Mouse (Mus musculus) cerebellum, adult 9-10 months (tissue): ENCODE results near the gene Shcbp1l.
A peak's percentile ranks its signal among the peaks of the same experiment; 100 is the strongest.

Source experiments
- DNase-seq: peaks from one replicate; pipeline ENCODE4 v3.0.0; 2022

Gene Shcbp1l

GRCm38 (mm10) chr1:153424271-153424670, 691 bp upstream of the Shcbp1l start:
- DNase-seq = peak; percentile 36

- no peak for DNase-seq
These were observed 6.2 kb downstream of the Shcbp1l start for GRCm38 (mm10) chr1:153431158-153431557.

DNA sequence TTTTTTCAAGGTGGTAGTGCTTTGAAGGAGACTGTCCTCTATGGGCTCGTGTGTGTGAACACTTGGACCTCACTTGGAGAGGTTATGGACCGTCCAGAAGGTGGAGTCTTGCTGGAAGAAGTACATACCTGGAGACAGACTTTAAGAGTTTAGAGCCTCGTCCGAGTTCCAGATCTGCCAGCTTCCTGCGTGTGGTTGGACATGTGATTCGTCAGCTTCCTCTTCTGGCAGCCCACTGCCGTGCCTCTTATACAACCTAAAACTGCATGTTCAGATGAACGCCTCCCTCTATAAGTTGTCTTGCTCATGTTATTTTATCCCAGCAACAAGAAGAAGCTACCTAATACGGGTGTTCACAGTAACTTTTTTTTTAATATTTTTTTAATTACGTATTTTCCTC, 6.7 kb downstream of the Shcbp1l start:
- no peak for DNase-seq

- no peak for DNase-seq
These were observed 7.4 kb downstream of the Shcbp1l start for GRCm38 (mm10) chr1:153432329-153432728.

DNA sequence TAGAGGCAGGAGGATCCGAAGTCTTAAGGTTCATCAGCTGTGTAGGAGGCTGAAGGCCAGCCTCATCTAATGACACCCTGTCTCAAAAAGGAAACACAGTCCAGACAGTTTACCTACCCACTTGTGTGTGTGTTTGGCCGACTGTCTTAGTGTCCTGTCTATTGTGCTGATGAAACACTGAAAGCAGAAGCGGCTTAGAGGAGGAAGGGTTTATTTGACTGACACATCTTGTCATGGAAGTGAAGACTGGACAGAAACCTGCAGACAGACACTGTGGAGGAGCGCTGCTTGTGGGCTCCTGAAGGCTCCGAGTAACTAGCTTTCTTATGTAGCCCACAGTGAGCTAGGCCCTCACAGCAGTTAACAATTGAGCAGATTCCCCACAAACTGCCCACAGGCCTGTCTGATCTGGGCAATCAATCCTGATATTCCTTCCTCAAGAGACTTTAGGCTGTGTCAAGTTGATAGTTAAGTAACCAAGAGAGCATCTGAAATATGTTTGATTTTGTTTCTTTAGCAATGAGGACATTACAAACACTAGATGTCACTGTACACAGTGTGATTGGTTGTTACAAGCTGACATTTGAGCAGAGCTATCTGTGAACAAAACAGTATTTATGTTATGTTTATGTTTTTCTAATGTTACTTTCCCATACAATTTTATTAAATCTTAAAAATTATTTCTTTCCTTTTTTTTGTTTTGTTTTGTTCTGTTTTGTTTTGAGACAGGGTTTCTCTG, 9.1 kb downstream of the Shcbp1l start:
- DNase-seq = no peak

DNA sequence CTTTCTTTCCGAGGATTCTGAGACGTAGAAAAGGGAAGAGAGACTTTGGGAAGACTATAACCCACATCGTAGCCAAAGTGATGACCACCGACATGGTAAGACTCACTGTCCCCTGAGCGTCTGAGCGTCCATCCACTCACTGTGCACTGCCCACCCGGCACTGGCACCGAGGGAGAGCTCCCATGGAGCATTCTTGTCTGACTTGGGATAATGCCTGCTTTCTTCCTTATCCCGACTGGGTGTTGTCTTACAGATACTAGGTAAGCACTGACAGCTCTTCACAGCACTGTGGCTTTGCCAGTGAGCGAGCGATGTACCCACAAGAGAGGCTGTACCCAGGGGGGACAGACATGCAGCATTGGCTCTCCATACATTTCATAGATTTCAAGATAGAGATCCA, 12.6 kb downstream of the Shcbp1l start:
- no peak for DNase-seq

DNA sequence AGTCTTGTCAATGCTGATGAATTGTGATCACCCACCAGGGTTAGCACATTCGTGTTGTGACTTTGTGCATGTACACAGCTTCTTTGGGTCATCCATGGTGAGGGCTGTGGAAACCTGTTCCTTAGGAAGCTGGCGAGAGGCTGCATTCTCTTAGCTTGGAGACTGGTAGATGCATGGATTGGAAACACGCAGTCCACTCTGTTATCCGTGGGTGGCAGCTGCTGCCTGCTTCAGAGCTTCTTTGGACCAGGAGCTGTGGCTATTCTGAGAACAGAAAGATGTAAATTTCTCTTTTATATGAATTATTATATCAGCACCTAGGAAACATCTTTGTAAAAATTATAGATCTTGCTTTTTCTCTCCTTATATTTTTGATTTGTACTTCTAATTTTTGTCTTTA, 15.8 kb downstream of the Shcbp1l start:
- no peak for DNase-seq

DNA sequence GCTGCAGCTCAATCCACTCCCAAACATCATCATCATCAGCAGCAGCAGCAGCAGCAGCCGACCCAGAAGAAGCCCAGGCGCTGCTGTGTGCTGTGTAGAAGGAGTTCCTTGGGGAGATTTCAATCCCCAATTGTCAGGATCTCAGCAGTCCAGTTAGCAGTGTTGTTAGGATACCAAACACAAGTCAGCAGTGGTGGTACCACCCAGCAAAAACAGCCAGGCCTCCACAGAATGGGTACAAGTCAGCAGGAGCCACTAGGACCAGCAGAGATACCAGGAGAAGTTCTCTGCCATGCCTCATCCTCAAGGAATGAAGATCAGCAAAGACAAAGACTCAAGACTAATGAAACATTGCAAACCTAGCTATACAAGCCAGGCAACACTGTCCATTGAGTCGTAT, 16.7 kb downstream of the Shcbp1l start:
- DNase-seq = no peak

- DNase-seq = no peak
These were observed 18.1 kb downstream of the Shcbp1l start for GRCm38 (mm10) chr1:153443019-153443418.

DNA sequence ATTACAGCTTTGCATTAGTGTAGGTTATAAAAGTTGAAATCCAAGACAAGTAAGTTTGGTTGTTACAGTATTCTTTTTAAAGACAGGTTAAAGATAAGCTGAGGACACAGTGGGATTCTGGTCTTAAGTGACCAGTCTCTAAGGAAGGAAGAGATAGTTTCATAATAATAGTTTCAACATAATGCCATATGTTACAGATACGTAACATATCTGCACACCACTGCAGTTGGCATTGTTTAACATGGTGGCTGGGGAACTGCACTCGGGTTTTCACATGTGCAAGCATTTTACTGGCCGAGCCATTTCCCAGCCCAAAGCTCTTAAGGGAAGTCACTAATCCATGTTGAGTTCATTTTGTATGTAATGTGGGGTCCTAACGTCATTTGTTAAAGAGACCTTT, 18.7 kb downstream of the Shcbp1l start:
- DNase-seq = no peak

GRCm38 (mm10) chr1:153446120-153446831, 21.3 kb downstream of the Shcbp1l start:
- no peak for DNase-seq

DNA sequence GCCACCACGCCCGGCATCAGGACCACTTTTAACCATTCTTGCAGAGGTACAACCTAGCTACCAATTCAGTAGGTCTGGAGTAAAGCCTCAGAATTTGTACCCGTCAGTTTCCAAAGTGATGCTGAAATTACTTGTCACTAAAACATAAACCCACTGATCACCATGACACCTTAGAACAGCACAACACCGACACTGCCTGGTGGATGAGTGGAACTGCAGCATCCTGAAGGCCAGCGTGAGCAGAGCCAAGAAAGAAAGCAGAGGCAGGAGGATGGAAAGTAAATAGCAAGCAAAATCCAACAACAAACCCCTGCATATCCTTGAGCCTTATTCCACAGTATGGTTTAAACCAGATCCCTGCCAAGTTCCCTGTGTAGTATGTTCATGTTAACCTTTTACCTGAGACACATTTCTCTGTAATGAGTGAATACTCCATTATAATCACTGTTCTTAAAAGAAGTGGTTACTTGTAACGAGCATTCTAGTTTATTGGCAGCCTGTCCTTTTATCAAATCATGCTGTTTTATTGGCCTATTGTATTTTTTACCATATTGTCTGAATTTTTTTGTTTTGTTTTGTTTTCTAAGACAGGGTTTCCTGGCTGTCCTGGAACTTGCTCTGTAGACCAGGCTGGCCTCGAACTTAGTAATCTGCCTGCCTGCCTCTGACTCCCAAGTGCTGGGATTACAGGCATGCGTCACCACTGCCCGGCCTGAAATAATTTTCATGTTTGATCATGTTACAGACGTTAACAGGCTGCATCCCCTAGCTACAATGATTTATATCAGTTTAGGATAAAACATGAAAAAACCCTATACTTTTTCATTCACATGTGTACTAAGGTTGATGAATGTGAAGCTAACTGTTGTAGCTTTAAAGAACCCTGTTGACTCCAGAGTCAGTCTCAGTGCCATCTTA, 26.5 kb downstream of the Shcbp1l start:
- peak; percentile 27 for DNase-seq

DNA sequence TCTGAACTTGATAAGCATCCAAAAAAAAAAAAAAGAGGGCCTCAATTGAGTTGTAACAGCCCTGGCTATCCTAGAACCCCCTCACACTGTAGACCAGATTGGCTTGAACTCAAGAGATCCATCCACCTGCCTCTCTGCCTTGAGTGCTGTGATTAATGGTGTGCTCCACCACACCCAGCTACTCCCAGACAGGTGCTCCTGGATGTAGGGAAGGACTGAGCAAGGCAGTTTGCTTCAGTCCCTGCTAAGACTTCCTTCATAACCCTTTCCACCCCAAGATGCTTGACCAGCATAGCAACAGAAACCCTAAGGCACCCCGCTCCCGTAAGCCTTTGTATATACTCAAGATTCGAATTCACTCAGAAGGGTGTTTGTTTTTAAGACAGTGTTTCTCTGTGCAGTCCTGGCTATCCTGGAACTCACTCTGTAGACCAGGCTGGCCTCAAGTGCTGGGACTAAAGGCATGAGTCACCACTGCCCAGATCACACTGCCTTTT, 28.2 kb downstream of the Shcbp1l start:
- DNase-seq = no peak

DNA sequence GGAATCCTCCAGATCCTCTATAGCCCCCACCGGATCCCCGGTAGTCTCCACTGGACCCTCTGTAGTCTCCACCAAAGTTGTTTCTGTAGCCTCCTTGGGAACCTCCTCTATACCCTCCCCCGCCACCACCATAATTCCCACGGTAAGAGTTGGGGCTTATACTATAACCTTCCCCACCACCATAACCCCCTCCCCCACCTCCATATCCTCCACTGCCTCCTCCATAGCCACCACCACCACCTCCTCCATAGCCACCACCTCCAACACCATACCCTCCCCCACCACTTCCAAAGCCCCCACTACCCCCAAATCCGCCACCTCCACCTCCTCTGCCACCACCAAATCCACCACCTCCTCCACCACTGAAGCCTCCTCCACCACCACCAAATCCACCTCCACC, 31.2 kb downstream of the Shcbp1l start:
- no peak for DNase-seq

GRCm38 (mm10) chr1:153461796-153462195, 36.8 kb downstream of the Shcbp1l start:
- no peak for DNase-seq

GRCm38 (mm10) chr1:153479296-153479695, 54.3 kb downstream of the Shcbp1l start:
- peak; percentile 39 for DNase-seq

GRCm38 (mm10) chr1:153480386-153481024, 55.5 kb downstream of the Shcbp1l start:
- peak; percentile 55 for DNase-seq

- no peak for DNase-seq
These were observed 56.1 kb downstream of the Shcbp1l start for GRCm38 (mm10) chr1:153481025-153481412.

DNA sequence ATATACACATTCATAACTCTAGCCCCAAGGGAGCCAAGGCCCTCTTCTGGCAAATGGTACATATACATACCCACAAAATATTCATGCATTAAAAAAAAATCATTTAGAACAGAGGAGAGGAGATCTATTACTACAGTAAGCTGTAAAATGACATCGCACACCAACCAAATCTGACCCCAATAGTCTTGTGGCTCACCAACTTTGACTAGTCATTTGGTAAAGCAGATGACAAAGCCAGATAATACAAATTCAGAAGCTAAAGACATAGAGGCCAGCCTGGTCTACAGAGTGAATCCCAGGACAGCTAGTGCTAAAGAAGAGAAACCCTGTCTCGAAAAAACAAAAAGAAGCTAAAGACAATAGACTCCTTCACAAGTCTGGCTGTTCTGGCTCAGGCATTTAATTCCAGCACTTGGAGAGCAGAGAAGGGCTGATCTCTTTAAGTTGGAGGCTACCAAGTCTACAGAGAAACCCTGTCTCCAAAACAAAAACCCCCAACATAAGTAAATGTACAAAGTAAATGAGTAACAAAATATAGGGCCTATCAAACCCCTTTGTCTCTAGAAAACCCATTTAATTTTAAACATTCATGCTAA, 60.3 kb downstream of the Shcbp1l start:
- DNase-seq = no peak

GRCm38 (mm10) chr1:153486120-153486519, 61.2 kb downstream of the Shcbp1l start:
- DNase-seq = peak; percentile 35

DNA sequence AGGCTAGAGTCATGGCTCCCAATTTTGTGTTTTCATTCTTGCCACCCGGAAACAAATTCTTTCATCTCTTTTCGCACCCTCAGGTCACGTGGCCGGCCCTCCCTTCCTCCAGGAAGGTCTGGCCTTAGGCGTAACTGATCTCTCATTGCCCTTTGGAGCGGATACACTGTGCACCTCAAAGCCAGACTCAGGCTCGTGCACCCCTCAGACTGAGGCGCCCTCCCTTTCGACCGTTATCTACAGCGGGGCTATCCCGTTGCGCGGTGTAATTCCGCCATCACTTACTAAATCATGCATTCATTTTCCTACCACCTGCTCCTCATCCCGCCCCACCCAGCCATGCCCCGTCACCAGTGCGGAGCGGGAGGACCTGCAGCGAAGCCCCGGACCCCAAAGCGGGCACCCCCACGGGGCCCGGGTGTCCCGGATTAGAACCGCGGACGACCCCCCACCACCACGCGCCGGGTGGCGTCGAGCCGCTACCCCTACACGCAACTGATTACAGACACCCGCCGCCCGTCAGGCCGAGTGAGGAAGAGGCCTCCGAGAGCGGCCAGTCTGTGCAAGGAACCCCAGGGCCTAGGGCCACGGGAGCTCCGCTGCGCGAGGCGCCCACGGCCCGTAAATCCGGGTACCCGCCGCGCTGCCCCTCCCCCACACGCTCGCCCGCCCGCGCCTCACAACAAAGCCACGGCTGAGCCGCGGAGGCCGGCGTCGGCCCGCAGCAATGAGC, 62.0 kb downstream of the Shcbp1l start:
- peak; percentile 58 for DNase-seq

DNA sequence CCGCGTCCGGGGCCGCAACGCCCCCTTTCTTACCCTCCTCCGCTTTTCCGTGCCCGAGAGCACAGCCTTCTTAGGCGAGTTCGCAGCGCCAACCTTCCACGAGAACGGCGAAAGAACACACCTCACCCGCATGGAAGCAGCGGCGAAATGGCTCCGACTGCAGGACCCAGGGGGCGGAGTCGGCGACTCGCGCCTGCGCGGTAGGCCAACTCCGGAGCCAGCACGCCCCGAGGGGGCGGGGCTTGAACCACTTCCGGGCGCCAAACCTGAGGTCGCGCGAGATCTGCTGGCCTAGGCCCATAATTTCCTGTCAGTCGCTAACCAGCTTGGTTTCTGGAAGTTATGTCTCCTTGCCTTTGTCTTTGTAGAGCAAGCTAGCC, 62.5 kb downstream of the Shcbp1l start, which contains the start of gene Dhx9:
Gene Dhx9, minus strand, starts transcription at position 161 of the 380 bp plus-strand sequence.
- DNase-seq = peak; percentile 98
